Mouse (Mus musculus): ENCODE measurements around the gene Gdf15. TPM values are rescaled to one million over a fixed set of nuclear protein-coding genes. Genes with fewer than 3 reads are reported as not detected.

The Gdf15 gene
- polyA plus RNA-seq, 1 experiment, result 6.0 TPM

GRCm38 (mm10) chr8:70674716-70675115 is 42.5 kb upstream of the Gdf15 start:
- WGBS, result 39% methylated on average over 4 of the region's 4 CpGs
- peak overlapping the region; percentile 99 for H3K27ac ChIP-seq (ENCODE audit: insufficient read depth, low read length)

GRCm38 (mm10) chr8:70674109-70674508 is 41.9 kb upstream of the Gdf15 start:
- 80% methylated on average over 3 of the region's 3 CpGs for WGBS
- peaks cover 33% of the 10 kb centered on the region; the same call in 1 of the 2 replicates for H3K4me1 ChIP-seq (ENCODE audit: control insufficient read depth, insufficient read depth, insufficient read length)

More at GRCm38 (mm10) chr8:70674716-70675115, 42.5 kb upstream of the Gdf15 start:
- TF ChIP-seq CTCF (IDR thresholded peaks at IDR 0.05; ENCODE audit: extremely low read depth, insufficient read depth, insufficient read length, insufficient replicate concordance), result no peak
- TF ChIP-seq POLR2A (IDR thresholded peaks at IDR 0.05; ENCODE audit: low read depth, low read length), result no peak
- no peak overlapping the region for H3K4me3 ChIP-seq (ENCODE audit: extremely low read depth, insufficient read depth, insufficient read length)
- peaks cover 33% of the 10 kb centered on the region; the same call in 1 of the 2 replicates for H3K4me1 ChIP-seq (ENCODE audit: control insufficient read depth, insufficient read depth, insufficient read length)
- H3K36me3 ChIP-seq (ENCODE audit: control insufficient read depth, insufficient read depth, low read length), result peaks cover 12% of the 10 kb centered on the region
- no peaks in the 10 kb centered on the region for H3K27me3 ChIP-seq (ENCODE audit: control insufficient read depth, insufficient read depth, low read length)
- no peak for DNase-seq (ENCODE audit: low read depth in 1 of 2, low spot score in 2 of 2)

GRCm38 (mm10) chr8:70673079-70673856 is 41.0 kb upstream of the Gdf15 start, which contains the start of gene Lsm4:
TSS of gene Lsm4 (plus strand) at chr8:70673248.
- H3K27me3 ChIP-seq (ENCODE audit: control insufficient read depth, insufficient read depth, low read length), result no peaks in the 10 kb centered on the region
- DNase-seq (ENCODE audit: low read depth in 1 of 2, low spot score in 2 of 2), result peak; percentile 95 to 99
- H3K27ac ChIP-seq (ENCODE audit: insufficient read depth, low read length), result peak within 1 kb of the TSS; percentile 99
- TF ChIP-seq CTCF (IDR thresholded peaks at IDR 0.05; ENCODE audit: extremely low read depth, insufficient read depth, insufficient read length, insufficient replicate concordance) (peak; percentile 92), POLR2A (IDR thresholded peaks at IDR 0.05; ENCODE audit: low read depth, low read length) (peak; percentile 31)
- peaks cover 33% of the 10 kb centered on the region; the same call in 1 of the 2 replicates for H3K4me1 ChIP-seq (ENCODE audit: control insufficient read depth, insufficient read depth, insufficient read length)
- WGBS, result under 1% methylated on average over 60 of the region's 60 CpGs
- H3K4me3 ChIP-seq (ENCODE audit: extremely low read depth, insufficient read depth, insufficient read length), result peak within 1 kb of the TSS; percentile 73
- peaks cover 6% of the 10 kb centered on the region for H3K36me3 ChIP-seq (ENCODE audit: control insufficient read depth, insufficient read depth, low read length)

More at GRCm38 (mm10) chr8:70674109-70674508, 41.9 kb upstream of the Gdf15 start:
- Histone ChIP-seq H3K27ac (ENCODE audit: insufficient read depth, low read length) (peak overlapping the region; percentile 99), H3K27me3 (ENCODE audit: control insufficient read depth, insufficient read depth, low read length) (no peaks in the 10 kb centered on the region), H3K4me3 (ENCODE audit: extremely low read depth, insufficient read depth, insufficient read length) (peak overlapping the region; percentile 73; the same call in 1 of the 2 replicates), H3K36me3 (ENCODE audit: control insufficient read depth, insufficient read depth, low read length) (peaks cover 12% of the 10 kb centered on the region)
- no peak for DNase-seq (ENCODE audit: low read depth in 1 of 2, low spot score in 2 of 2)
- no peak for TF ChIP-seq POLR2A (IDR thresholded peaks at IDR 0.05; ENCODE audit: low read depth, low read length)
- TF ChIP-seq CTCF (IDR thresholded peaks at IDR 0.05; ENCODE audit: extremely low read depth, insufficient read depth, insufficient read length, insufficient replicate concordance), result no peak

GRCm38 (mm10) chr8:70672325-70673078 is 40.2 kb upstream of the Gdf15 start:
- Histone ChIP-seq H3K4me3 (ENCODE audit: extremely low read depth, insufficient read depth, insufficient read length) (peak overlapping the region; percentile 20), H3K27ac (ENCODE audit: insufficient read depth, low read length) (peak overlapping the region; percentile 67), H3K36me3 (ENCODE audit: control insufficient read depth, insufficient read depth, low read length) (no peaks in the 10 kb centered on the region), H3K4me1 (ENCODE audit: control insufficient read depth, insufficient read depth, insufficient read length) (peaks cover 29% of the 10 kb centered on the region; the same call in 1 of the 2 replicates), H3K27me3 (ENCODE audit: control insufficient read depth, insufficient read depth, low read length) (no peaks in the 10 kb centered on the region)
- no peak for DNase-seq (ENCODE audit: low read depth in 1 of 2, low spot score in 2 of 2)
- TF ChIP-seq POLR2A (IDR thresholded peaks at IDR 0.05; ENCODE audit: low read depth, low read length) (no peak), CTCF (IDR thresholded peaks at IDR 0.05; ENCODE audit: extremely low read depth, insufficient read depth, insufficient read length, insufficient replicate concordance) (no peak)
- WGBS, result 36% methylated on average over 19 of the region's 19 CpGs

GRCm38 (mm10) chr8:70671615-70672324 is 39.5 kb upstream of the Gdf15 start:
- Histone ChIP-seq H3K4me3 (ENCODE audit: extremely low read depth, insufficient read depth, insufficient read length) (no peak overlapping the region), H3K36me3 (ENCODE audit: control insufficient read depth, insufficient read depth, low read length) (no peaks in the 10 kb centered on the region), H3K4me1 (ENCODE audit: control insufficient read depth, insufficient read depth, insufficient read length) (peaks cover 26% of the 10 kb centered on the region; the same call in 1 of the 2 replicates), H3K27ac (ENCODE audit: insufficient read depth, low read length) (no peak overlapping the region), H3K27me3 (ENCODE audit: control insufficient read depth, insufficient read depth, low read length) (no peaks in the 10 kb centered on the region)
- WGBS, result 83% methylated on average over 10 of the region's 10 CpGs
- TF ChIP-seq CTCF (IDR thresholded peaks at IDR 0.05; ENCODE audit: extremely low read depth, insufficient read depth, insufficient read length, insufficient replicate concordance), result no peak
- TF ChIP-seq POLR2A (IDR thresholded peaks at IDR 0.05; ENCODE audit: low read depth, low read length), result no peak
- no peak for DNase-seq (ENCODE audit: low read depth in 1 of 2, low spot score in 2 of 2)

- Histone ChIP-seq H3K36me3 (ENCODE audit: control insufficient read depth, insufficient read depth, low read length) (no peaks in the 10 kb centered on the region), H3K4me3 (ENCODE audit: extremely low read depth, insufficient read depth, insufficient read length) (no peak overlapping the region), H3K4me1 (ENCODE audit: control insufficient read depth, insufficient read depth, insufficient read length) (peaks cover 3% of the 10 kb centered on the region; the same call in 1 of the 2 replicates), H3K27me3 (ENCODE audit: control insufficient read depth, insufficient read depth, low read length) (no peaks in the 10 kb centered on the region), H3K27ac (ENCODE audit: insufficient read depth, low read length) (no peak overlapping the region)
- DNase-seq (ENCODE audit: low read depth in 1 of 2, low spot score in 2 of 2), result no peak
- no peak for TF ChIP-seq CTCF (IDR thresholded peaks at IDR 0.05; ENCODE audit: extremely low read depth, insufficient read depth, insufficient read length, insufficient replicate concordance)
- TF ChIP-seq POLR2A (IDR thresholded peaks at IDR 0.05; ENCODE audit: low read depth, low read length), result no peak
- 72% methylated on average over 5 of the region's 5 CpGs for WGBS
These were observed 34.8 kb upstream of the Gdf15 start for GRCm38 (mm10) chr8:70667071-70667470.

Measured in spleen, adult 2 months (tissue).